Mouse (Mus musculus) bone marrow macrophage, adult 2 months (primary cell): ENCODE data around the gene Irf8.

ENCODE experiments used
- CTCF ChIP-seq: IDR thresholded peaks from 2 replicates; pipeline ENCODE4 v1.5.1; 2012; ENCODE audit warnings: low read depth, mild to moderate bottlenecking, low read length, moderate library complexity
- POLR2A ChIP-seq: IDR thresholded peaks from 2 replicates; pipeline ENCODE4 v1.6.1; 2012; ENCODE audit warnings: mild to moderate bottlenecking, low read depth, low read length, borderline replicate concordance

- TF ChIP-seq CTCF: no peak
- no peak for TF ChIP-seq POLR2A
These were observed 42.9 kb downstream of the Irf8 start for GRCm38 (mm10) chr8:120779106-120779505.
